Mouse (Mus musculus) embryonic facial prominence, embryonic 13.5 days (tissue): ENCODE measurements around the gene Gsc. TPM values are rescaled to one million over a fixed set of nuclear protein-coding genes. Genes with fewer than 3 reads are reported as not detected.
A peak's percentile ranks its signal among the peaks of the same experiment; 100 is the strongest.

ENCODE experiments used
- ATAC-seq: fragments of 200-750 bp; cut with Nextera tagmentation; 2 replicates; pipeline ENCODE4 v1.8.0; 2017; ENCODE audit warnings: low read depth; ENCODE audit not compliant: insufficient number of reproducible peaks, insufficient read depth, low FRiP score, low TSS enrichment
- H3K27ac ChIP-seq: fragments of 300-500 bp; sonication (generic); 2 replicates; pipeline ENCODE4 v1.5.1; 2015; ENCODE audit warnings: moderate library complexity, mild to moderate bottlenecking, inconsistent platforms
- H3K27me3 ChIP-seq: fragments of 300-500 bp; sonication (generic); 2 replicates; pipeline ENCODE4 v1.6.1; 2015; ENCODE audit warnings: mild to moderate bottlenecking, inconsistent platforms
- H3K36me3 ChIP-seq: fragments of 300-500 bp; sonication (generic); 2 replicates; pipeline ENCODE4 v1.6.1; 2015; ENCODE audit warnings: mild to moderate bottlenecking, inconsistent platforms
- H3K4me1 ChIP-seq: fragments of 300-500 bp; sonication (generic); 2 replicates; pipeline ENCODE4 v1.6.1; 2015; ENCODE audit warnings: inconsistent platforms
- H3K4me2 ChIP-seq: fragments of 300-500 bp; sonication (generic); 2 replicates; pipeline ENCODE4 v1.6.1; 2015; ENCODE audit warnings: moderate library complexity, mild to moderate bottlenecking, inconsistent platforms
- H3K4me3 ChIP-seq: fragments of 300-500 bp; sonication (generic); 2 replicates; pipeline ENCODE4 v1.5.1; 2015; ENCODE audit warnings: mild to moderate bottlenecking, inconsistent platforms
- H3K9ac ChIP-seq: fragments of 300-500 bp; sonication (generic); 2 replicates; pipeline ENCODE4 v1.6.1; 2015; ENCODE audit warnings: mild to moderate bottlenecking, inconsistent platforms
- H3K9me3 ChIP-seq: fragments of 300-500 bp; sonication (generic); 2 replicates; pipeline ENCODE4 v1.6.1; 2016; ENCODE audit warnings: inconsistent platforms
- WGBS: fragments of 180-500 bp; shearing (Covaris S2); methylation state at CpG from one replicate; pipeline ENCODE4 v1.1.7; 2015; ENCODE audit warnings: mixed read lengths; 5-methylcytosine and 5-hydroxymethylcytosine counted together
- polyA plus RNA-seq: library from polyadenylated mRNA; unstranded; fragments of >200 nt; fragmentation: Nextera tagmentation; extraction: Ambion mirVana; gene quantifications from 2 replicates; pipeline ENCODE4 v1.2.1, GENCODE M21; 2015

Gsc gene
- 19.0 and 22.0 TPM in 2 replicates for polyA plus RNA-seq

DNA sequence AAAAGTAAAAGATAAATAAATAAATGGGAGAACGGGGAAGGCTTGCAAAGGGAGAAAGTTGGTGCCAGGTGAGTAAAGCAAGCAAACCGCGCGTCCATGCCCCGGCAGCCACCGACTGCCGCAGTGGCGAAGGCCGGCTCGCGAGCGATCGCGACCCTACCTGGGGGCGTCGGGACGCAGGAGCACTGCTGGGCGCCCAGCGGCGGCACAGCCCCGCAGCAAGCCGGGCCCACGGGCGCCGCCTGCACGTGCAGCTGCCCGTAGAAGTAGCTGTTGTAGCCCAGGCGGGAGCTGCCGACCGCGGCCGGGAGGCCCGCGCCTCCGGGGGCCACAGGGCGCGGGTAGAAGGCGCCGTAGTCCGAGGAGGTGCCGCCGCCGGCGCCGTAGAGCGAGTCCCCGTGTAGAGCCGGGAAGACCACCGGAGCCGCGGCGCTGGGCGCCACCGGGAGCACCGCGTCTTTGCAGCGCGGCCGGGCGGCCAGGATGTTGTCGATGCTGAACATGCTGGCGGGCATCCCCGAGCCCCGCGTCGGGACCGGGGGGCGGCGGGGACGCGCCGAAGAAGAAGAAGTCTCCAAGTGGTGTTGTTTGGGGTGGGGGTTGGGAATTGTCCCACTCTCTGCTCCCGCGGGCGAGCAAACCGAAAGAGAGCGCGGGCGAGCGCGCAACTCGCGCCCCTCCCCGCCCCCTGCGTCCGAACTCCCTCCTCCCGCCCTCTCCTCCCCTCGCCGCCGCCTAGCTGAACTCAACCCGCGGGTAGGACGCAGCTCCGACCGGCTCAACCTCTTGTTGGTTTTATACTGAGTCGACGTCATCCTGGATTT, at the start of gene Gsc:
Gene Gsc (minus strand): TSS at position 730 of the 824 bp plus-strand sequence.
- H3K27me3 ChIP-seq: peaks cover 83% of the 10 kb centered on the region
- peak within 1 kb of the TSS; percentile 91 for H3K9ac ChIP-seq
- H3K27ac ChIP-seq: peak within 1 kb of the TSS; percentile 92
- no peaks in the 10 kb centered on the region for H3K36me3 ChIP-seq
- peak within 1 kb of the TSS; percentile 71 for H3K4me3 ChIP-seq
- H3K4me1 ChIP-seq: peaks cover 47% of the 10 kb centered on the region
- WGBS: under 1% methylated on average over 97 of the region's 97 CpGs
- ATAC-seq: peak; percentile 76; the same call in 1 of the 2 replicates
- peak within 1 kb of the TSS; percentile 89 for H3K4me2 ChIP-seq
- no peaks in the 10 kb centered on the region for H3K9me3 ChIP-seq

DNA sequence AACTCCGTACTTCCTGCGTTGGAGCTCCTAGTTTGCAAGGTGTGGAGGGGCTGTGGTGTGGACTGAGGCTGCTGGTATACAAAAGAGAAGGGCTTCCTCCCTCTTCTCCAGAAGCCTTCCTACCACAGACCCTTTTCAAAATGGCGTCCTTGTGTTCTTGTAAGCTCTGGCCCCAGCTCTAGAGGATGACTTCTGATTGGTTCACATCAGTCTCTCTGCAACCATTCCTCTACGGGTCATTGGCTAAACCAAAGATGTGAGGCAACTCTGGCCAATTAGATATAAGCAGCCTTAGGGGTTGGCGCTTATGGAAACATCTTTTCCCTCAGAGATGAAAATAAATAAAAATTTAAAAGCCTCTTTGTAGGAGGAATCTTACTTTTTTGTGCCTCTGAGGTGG, 46.6 kb upstream of the Gsc start:
- Histone ChIP-seq H3K27me3 (no peaks in the 10 kb centered on the region), H3K4me3 (no peak overlapping the region), H3K9me3 (no peaks in the 10 kb centered on the region), H3K9ac (no peak overlapping the region), H3K27ac (no peak overlapping the region), H3K36me3 (no peaks in the 10 kb centered on the region), H3K4me2 (no peak overlapping the region), H3K4me1 (no peaks in the 10 kb centered on the region)
- 94% methylated on average over 5 of the region's 5 CpGs for WGBS
- no peak for ATAC-seq

DNA sequence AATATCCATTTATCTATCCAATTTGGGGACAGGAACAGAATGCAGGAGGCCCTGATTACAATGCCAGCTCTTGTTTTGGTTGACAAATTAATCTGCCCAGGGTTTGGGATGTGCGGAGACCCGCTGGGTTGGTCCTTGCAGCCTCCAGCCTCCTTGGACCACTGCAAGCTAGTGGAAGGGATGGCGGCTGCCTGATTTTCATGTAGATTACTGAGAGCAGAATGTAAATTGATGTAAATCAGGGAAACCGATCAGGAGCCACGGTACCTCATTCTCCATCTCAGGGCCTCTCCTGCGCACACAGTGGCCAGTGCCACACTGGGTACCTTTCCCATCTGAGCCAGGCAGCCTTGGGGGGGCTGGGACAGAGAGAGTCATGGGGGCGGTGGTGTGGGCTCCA, 34.8 kb upstream of the Gsc start:
- Histone ChIP-seq H3K4me1 (peaks cover 5% of the 10 kb centered on the region; the same call in 1 of the 2 replicates), H3K9me3 (no peaks in the 10 kb centered on the region), H3K27ac (no peak overlapping the region), H3K4me2 (no peak overlapping the region), H3K36me3 (no peaks in the 10 kb centered on the region), H3K9ac (no peak overlapping the region), H3K27me3 (no peaks in the 10 kb centered on the region), H3K4me3 (no peak overlapping the region)
- WGBS: 54% methylated on average over 7 of the region's 7 CpGs
- ATAC-seq: no peak

DNA sequence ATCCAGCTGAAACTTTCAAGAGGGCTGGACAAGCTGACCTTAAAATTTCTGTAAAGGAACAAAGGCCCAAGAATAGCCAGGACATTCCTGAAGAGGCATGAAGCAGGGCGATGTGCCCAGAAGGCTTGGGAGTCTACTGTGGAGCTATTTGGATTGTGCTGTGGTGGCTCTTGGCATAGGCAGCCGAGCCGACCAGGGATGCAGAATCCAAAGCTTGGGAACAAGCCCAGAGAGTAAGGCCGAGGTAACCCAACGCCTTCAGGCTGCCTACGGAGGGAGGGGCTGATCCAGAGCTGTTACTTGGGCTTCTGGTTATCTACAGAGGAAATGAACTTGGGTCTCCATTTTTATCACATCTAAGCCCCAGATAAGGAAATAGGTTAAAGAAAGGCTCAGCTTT, 18.9 kb upstream of the Gsc start:
- Histone ChIP-seq H3K9me3 (no peaks in the 10 kb centered on the region), H3K27me3 (no peaks in the 10 kb centered on the region), H3K36me3 (no peaks in the 10 kb centered on the region), H3K9ac (no peak overlapping the region), H3K4me3 (no peak overlapping the region), H3K27ac (no peak overlapping the region), H3K4me2 (no peak overlapping the region), H3K4me1 (no peaks in the 10 kb centered on the region)
- WGBS: 50% methylated on average over 6 of the region's 6 CpGs
- ATAC-seq: no peak

DNA sequence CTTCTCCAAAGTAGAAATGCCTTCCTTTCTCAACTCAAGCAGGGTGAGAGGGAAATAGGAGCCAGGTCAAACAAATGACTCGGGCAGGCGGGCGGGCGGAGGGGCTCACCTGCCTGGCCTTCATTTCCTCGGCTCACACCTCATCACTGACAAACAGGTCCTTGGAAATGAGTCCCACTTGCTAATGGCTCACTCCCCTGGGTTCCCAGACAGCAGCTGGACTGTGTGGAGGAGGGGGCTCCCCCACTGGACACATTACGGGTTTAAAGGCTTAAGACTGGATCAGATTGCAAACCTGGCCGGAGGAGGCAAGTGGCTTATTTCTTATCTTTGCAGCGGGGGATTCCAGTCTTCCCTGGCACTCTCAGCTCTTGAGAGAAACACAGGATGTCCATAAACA, 13.1 kb upstream of the Gsc start:
- H3K27ac ChIP-seq: no peak overlapping the region
- no peak overlapping the region for H3K9ac ChIP-seq
- no peak for ATAC-seq
- H3K4me3 ChIP-seq: no peak overlapping the region
- H3K4me2 ChIP-seq: no peak overlapping the region
- H3K4me1 ChIP-seq: peaks cover 3% of the 10 kb centered on the region; the same call in 1 of the 2 replicates
- H3K36me3 ChIP-seq: no peaks in the 10 kb centered on the region
- 41% methylated on average over 8 of the region's 8 CpGs for WGBS
- no peaks in the 10 kb centered on the region for H3K9me3 ChIP-seq
- peaks cover 21% of the 10 kb centered on the region for H3K27me3 ChIP-seq

DNA sequence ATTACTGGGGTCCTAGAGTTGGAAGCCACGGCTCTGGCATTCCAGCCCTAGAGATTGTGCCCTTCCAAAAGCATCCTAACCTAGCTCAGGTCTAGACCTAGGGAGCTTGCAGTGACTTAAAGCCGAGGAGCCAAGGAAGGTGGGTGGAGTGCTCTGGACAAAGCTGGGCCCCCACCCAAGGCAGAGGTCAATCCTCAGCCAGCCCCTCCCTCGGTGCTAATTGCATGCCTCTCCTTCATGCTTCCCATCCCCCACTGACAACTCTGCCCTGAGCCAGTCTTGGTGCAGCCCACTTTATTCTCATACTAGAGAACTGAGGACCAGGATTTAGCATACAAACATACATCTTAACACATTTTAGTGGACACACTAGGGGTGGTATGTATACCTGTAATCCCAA, 12.0 kb upstream of the Gsc start:
- WGBS: 19% methylated on average over 3 of the region's 3 CpGs
- ATAC-seq: no peak
- Histone ChIP-seq H3K9me3 (no peaks in the 10 kb centered on the region), H3K27me3 (peaks cover 25% of the 10 kb centered on the region), H3K4me2 (no peak overlapping the region), H3K9ac (no peak overlapping the region), H3K4me3 (no peak overlapping the region), H3K4me1 (peaks cover 8% of the 10 kb centered on the region; the same call in 1 of the 2 replicates), H3K36me3 (no peaks in the 10 kb centered on the region), H3K27ac (no peak overlapping the region)

DNA sequence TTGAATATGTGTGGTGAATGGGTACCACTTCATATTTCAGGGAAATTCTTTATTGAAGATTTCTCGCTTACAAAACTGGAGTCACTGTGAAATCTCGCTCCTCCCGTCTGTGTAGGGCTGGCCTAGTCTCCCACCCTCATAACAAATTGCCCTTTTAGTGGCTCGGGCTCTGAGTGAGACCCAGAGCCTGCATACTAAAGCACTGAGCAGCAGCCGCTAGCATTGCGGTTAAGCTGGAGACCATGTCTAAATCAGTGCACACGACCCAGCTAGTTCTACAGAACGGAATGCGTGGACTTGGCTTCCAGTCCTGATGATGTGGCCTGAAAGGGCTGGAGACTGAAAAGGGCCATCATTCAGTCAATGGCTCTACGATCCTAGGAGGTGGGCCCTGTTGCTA, 7.9 kb upstream of the Gsc start:
- Histone ChIP-seq H3K9ac (no peak overlapping the region), H3K27me3 (peaks cover 59% of the 10 kb centered on the region), H3K4me2 (no peak overlapping the region), H3K4me1 (peaks cover 21% of the 10 kb centered on the region), H3K27ac (no peak overlapping the region), H3K4me3 (no peak overlapping the region), H3K9me3 (no peaks in the 10 kb centered on the region), H3K36me3 (no peaks in the 10 kb centered on the region)
- WGBS: 50% methylated on average over 10 of the region's 10 CpGs
- ATAC-seq: no peak

DNA sequence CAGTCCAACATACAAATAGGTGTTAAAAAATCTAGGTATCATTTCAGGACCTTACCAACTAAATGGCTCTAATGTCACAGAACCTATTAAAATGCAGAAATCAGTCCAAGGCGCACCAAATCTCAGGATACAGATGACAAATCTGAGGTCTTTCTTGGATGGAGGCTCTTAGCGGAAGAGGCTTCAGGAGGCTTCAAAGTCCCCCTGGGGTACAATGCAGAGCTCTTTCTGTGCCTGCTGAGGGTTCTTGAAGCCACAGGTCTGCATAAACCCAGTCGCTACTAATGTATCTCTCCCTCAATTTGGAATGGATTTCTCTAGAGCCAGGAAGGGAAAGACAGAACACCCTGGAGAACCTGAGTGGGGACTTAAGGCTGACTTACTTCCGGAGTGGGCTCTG, 5.1 kb upstream of the Gsc start:
- H3K4me2 ChIP-seq: peak overlapping the region; percentile 89
- H3K27me3 ChIP-seq: peaks cover 62% of the 10 kb centered on the region
- no peaks in the 10 kb centered on the region for H3K9me3 ChIP-seq
- H3K4me3 ChIP-seq: peak overlapping the region; percentile 19
- H3K9ac ChIP-seq: 0 out of 2 replicates have a peak overlapping the region, but pooled peaks have one; percentile 12
- peaks cover 26% of the 10 kb centered on the region for H3K4me1 ChIP-seq
- no peak for ATAC-seq
- no peak overlapping the region for H3K27ac ChIP-seq
- H3K36me3 ChIP-seq: no peaks in the 10 kb centered on the region
- WGBS: 3% methylated on average over 4 of the region's 4 CpGs

DNA sequence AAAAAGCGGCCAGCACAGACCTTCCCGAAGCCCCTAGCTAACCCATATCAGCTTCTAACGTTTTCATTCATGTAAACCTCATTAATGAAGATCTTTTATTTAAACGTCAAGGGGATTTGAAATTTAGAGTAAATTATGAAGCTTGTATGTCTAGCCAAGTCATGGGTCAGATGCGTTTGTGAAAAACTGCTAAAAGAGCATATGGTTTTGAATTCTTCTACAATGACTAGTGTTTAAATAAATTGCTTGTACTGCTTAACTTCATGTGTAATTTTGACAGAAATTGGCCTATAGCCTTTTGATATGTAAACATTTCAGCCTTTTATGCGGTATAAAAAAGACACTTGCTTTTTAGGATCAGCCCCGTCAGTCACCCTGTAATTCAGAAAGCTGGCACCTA, 4.4 kb upstream of the Gsc start:
- ATAC-seq: no peak
- Histone ChIP-seq H3K27me3 (peaks cover 64% of the 10 kb centered on the region), H3K9ac (no peak overlapping the region)

DNA sequence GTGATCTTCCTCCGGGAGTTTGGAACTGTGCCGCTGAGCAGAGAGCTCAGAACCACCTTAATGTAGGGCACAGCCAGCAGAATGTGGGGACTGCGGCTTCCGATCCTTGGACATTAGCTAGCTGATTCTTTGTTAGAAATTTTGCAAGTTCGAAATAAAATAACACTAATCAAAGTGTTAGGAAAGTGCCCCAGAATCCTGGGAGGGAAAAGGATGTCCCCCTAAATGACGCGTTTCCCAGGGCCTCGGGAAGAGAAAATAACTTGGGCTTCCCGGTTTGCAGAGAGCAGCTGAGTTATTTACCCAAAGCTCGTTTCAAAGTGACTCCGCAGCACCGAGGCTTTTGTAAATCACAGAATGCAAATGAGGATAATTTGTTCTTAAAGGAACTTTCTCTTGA, 3.9 kb upstream of the Gsc start:
- no peak for ATAC-seq
- H3K4me3 ChIP-seq: peak overlapping the region; percentile 27; the same call in 1 of the 2 replicates

More for the DNA sequence above, 4.4 kb upstream of the Gsc start:
- Histone ChIP-seq H3K4me1 (peaks cover 33% of the 10 kb centered on the region), H3K36me3 (no peaks in the 10 kb centered on the region), H3K27ac (no peak overlapping the region), H3K4me2 (peak overlapping the region; percentile 89; the same call in 1 of the 2 replicates), H3K4me3 (no peak overlapping the region; the same call in 1 of the 2 replicates), H3K9me3 (no peaks in the 10 kb centered on the region)
- 7% methylated on average over 7 of the region's 7 CpGs for WGBS

DNA sequence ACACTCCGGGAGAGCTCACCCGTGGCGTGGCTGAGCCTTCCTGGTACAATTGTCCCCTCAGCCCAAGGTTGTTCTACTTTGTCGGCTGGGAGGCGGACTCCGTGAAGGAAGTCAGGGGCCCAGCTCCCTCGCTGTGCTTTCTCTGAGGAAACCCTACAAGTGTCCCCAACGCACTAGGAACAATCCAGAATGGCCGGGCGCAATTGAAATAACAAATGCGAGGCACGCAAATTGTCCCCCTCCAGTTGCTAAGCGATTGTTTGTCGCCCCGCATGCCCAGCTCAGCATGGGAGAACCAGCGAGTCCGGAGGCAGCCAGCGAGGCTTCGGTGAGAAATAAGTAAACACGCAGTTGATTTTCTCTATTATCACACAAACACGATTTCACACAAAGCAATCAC, 2.8 kb upstream of the Gsc start:
- Histone ChIP-seq H3K4me3 (peak overlapping the region; percentile 71), H3K9me3 (no peaks in the 10 kb centered on the region), H3K27ac (no peak overlapping the region), H3K27me3 (peaks cover 79% of the 10 kb centered on the region), H3K4me2 (peak overlapping the region; percentile 89), H3K4me1 (peaks cover 42% of the 10 kb centered on the region), H3K9ac (peak overlapping the region; percentile 91; the same call in 1 of the 2 replicates), H3K36me3 (no peaks in the 10 kb centered on the region)
- 5% methylated on average over 21 of the region's 21 CpGs for WGBS
- no peak for ATAC-seq

More for the DNA sequence above, 3.9 kb upstream of the Gsc start:
- H3K27ac ChIP-seq: peak overlapping the region; percentile 55
- peak overlapping the region; percentile 37; the same call in 1 of the 2 replicates for H3K9ac ChIP-seq
- H3K9me3 ChIP-seq: no peaks in the 10 kb centered on the region
- WGBS: 3% methylated on average over 12 of the region's 12 CpGs
- H3K27me3 ChIP-seq: peaks cover 67% of the 10 kb centered on the region
- H3K36me3 ChIP-seq: no peaks in the 10 kb centered on the region
- peak overlapping the region; percentile 89 for H3K4me2 ChIP-seq
- peaks cover 36% of the 10 kb centered on the region for H3K4me1 ChIP-seq
